Mouse (Mus musculus) stomach, embryonic 14.5 days (tissue): ENCODE results near the gene Fam71b. TPM values are rescaled to one million over a fixed set of nuclear protein-coding genes. Genes with fewer than 3 reads are reported as not detected.

Experiments
- ATAC-seq: fragments of 200-750 bp; cut with Nextera tagmentation; 2 replicates; pipeline ENCODE4 v1.8.0; 2017; ENCODE audit warnings: low read depth, moderate TSS enrichment; ENCODE audit not compliant: insufficient number of reproducible peaks, insufficient read depth, low FRiP score
- H3K27ac ChIP-seq: fragments of 300-500 bp; sonication (generic); 2 replicates; pipeline ENCODE4 v1.5.1; 2014; ENCODE audit warnings: mild to moderate bottlenecking, low read length, moderate library complexity, mixed read lengths
- H3K27me3 ChIP-seq: fragments of 300-500 bp; sonication (generic); 2 replicates; pipeline ENCODE4 v1.6.1; 2014; ENCODE audit warnings: low read length, control low read depth, mixed read lengths; ENCODE audit not compliant: control insufficient read depth, insufficient read depth
- H3K36me3 ChIP-seq: fragments of 300-500 bp; sonication (generic); 2 replicates; pipeline ENCODE4 v1.6.1; 2014; ENCODE audit warnings: mild to moderate bottlenecking, control low read depth, low read length, moderate library complexity, mixed read lengths; ENCODE audit not compliant: control insufficient read depth, insufficient read depth
- H3K4me1 ChIP-seq: fragments of 300-500 bp; sonication (generic); 2 replicates; pipeline ENCODE4 v1.6.1; 2014; ENCODE audit warnings: low read length, control low read depth, mixed read lengths; ENCODE audit not compliant: control insufficient read depth, insufficient read depth
- H3K4me2 ChIP-seq: fragments of 300-500 bp; sonication (generic); replicated peaks from 2 replicates; pipeline ENCODE4 v1.6.1; 2014; ENCODE audit warnings: low read depth, low read length, control low read depth
- H3K4me3 ChIP-seq: fragments of 300-500 bp; sonication (generic); 2 replicates; pipeline ENCODE4 v1.5.1; 2014; ENCODE audit warnings: low read depth, low read length, control low read depth
- H3K9ac ChIP-seq: fragments of 300-500 bp; sonication (generic); replicated peaks from 2 replicates; pipeline ENCODE4 v1.6.1; 2014; ENCODE audit warnings: low read depth, mild to moderate bottlenecking, control low read depth, low read length, moderate library complexity, mixed read lengths
- H3K9me3 ChIP-seq: fragments of 300-500 bp; sonication (generic); 2 replicates; pipeline ENCODE4 v1.6.1; 2016; ENCODE audit warnings: low read depth, low read length, control low read depth; ENCODE audit not compliant: control insufficient read depth
- WGBS: fragments of 180-500 bp; shearing (Covaris S2); extraction: QIAGEN DNeasy Blood & Tissue Kit; methylation state at CpG from one replicate; pipeline ENCODE4 v1.1.7; 2014; 5-methylcytosine and 5-hydroxymethylcytosine counted together
- polyA plus RNA-seq: library from polyadenylated mRNA; unstranded; fragments of >200 nt; fragmentation: Nextera tagmentation; extraction: Ambion mirVana; gene quantifications from 2 replicates; pipeline ENCODE4 v1.2.1, GENCODE M21; 2014

Gene Fam71b
- polyA plus RNA-seq, 1 experiment from 2014 or later = not detected

GRCm38 (mm10) chr11:46443979-46444378, 47.6 kb downstream of the Fam71b start:
- WGBS = 89% methylated on average over 5 of the region's 5 CpGs
- H3K27me3 ChIP-seq = no peaks in the 10 kb centered on the region
- no peak for ATAC-seq
- H3K4me2 ChIP-seq = no peak overlapping the region
- peaks cover 9% of the 10 kb centered on the region; the same call in 1 of the 2 replicates for H3K36me3 ChIP-seq
- no peak overlapping the region for H3K4me3 ChIP-seq
- H3K9me3 ChIP-seq = no peaks in the 10 kb centered on the region
- no peaks in the 10 kb centered on the region for H3K4me1 ChIP-seq
- no peak overlapping the region for H3K9ac ChIP-seq
- no peak overlapping the region for H3K27ac ChIP-seq

- no peaks in the 10 kb centered on the region for H3K9me3 ChIP-seq
- no peak overlapping the region for H3K27ac ChIP-seq
- no peak overlapping the region for H3K4me3 ChIP-seq
- no peak overlapping the region for H3K4me2 ChIP-seq
- 0 out of 2 replicates have a peak, but pooled peaks cover 6% of the 10 kb centered on the region for H3K36me3 ChIP-seq
- no peak for ATAC-seq
- H3K4me1 ChIP-seq = no peaks in the 10 kb centered on the region
- no peaks in the 10 kb centered on the region for H3K27me3 ChIP-seq
- 88% methylated on average over 6 of the region's 6 CpGs for WGBS
- no peak overlapping the region for H3K9ac ChIP-seq
Observed at GRCm38 (mm10) chr11:46446150-46446549, 49.8 kb downstream of the Fam71b start.

- no peaks in the 10 kb centered on the region for H3K9me3 ChIP-seq
- WGBS = 77% methylated on average over 13 of the region's 13 CpGs
Observed at GRCm38 (mm10) chr11:46447644-46448484, 51.5 kb downstream of the Fam71b start.

GRCm38 (mm10) chr11:46449461-46450080, 53.2 kb downstream of the Fam71b start:
- Histone ChIP-seq H3K4me2 (no peak overlapping the region), H3K36me3 (no peaks in the 10 kb centered on the region), H3K27ac (no peak overlapping the region), H3K4me3 (no peak overlapping the region), H3K9me3 (no peaks in the 10 kb centered on the region), H3K9ac (no peak overlapping the region), H3K27me3 (no peaks in the 10 kb centered on the region), H3K4me1 (no peaks in the 10 kb centered on the region)
- WGBS = 83% methylated on average over 11 of the region's 11 CpGs
- no peak for ATAC-seq

More at GRCm38 (mm10) chr11:46447644-46448484, 51.5 kb downstream of the Fam71b start:
- Histone ChIP-seq H3K4me2 (no peak overlapping the region), H3K27me3 (no peaks in the 10 kb centered on the region), H3K4me3 (no peak overlapping the region), H3K9ac (no peak overlapping the region), H3K4me1 (no peaks in the 10 kb centered on the region), H3K36me3 (0 out of 2 replicates have a peak, but pooled peaks cover 2% of the 10 kb centered on the region), H3K27ac (no peak overlapping the region)
- ATAC-seq = no peak

GRCm38 (mm10) chr11:46454453-46455045, 58.2 kb downstream of the Fam71b start, which contains the start of gene Havcr2:
TSS of gene Havcr2 (plus strand) at chr11:46454935.
- Histone ChIP-seq H3K36me3 (no peaks in the 10 kb centered on the region), H3K27me3 (no peaks in the 10 kb centered on the region), H3K27ac (no peak within 1 kb of the TSS), H3K4me3 (no peak within 1 kb of the TSS), H3K9ac (no peak within 1 kb of the TSS), H3K9me3 (no peaks in the 10 kb centered on the region), H3K4me2 (no peak within 1 kb of the TSS), H3K4me1 (no peaks in the 10 kb centered on the region)
- whole genome bisulfite sequencing = 70% methylated on average over 6 of the region's 6 CpGs
- no peak for ATAC-seq

Other genes starting within 250 kb of the Fam71b start
- gene Nipal4, start 230.1 kb upstream of the Fam71b start, polyA plus RNA-seq = 4.0 and 5.1 TPM in 2 replicates
- gene Fndc9, start 161.0 kb upstream of the Fam71b start, polyA plus RNA-seq = 0.18 and 0.35 TPM in 2 replicates
- 12.4 and 13.4 TPM in 2 replicates for gene Cyfip2, start 83.7 kb upstream of the Fam71b start, polyA plus RNA-seq
- gene Itk, start 7.0 kb upstream of the Fam71b start, polyA plus RNA-seq = 0.07 and 0.22 TPM in 2 replicates
- 71.4 and 75.0 TPM in 2 replicates for gene Med7, start 40.4 kb downstream of the Fam71b start, polyA plus RNA-seq
- gene Havcr2, start 58.4 kb downstream of the Fam71b start, polyA plus RNA-seq = 0.08 TPM in 1 of 2 replicates, not detected in the other
- gene Gm12169, start 127.7 kb downstream of the Fam71b start, polyA plus RNA-seq = not detected in 2 replicates
- gene BC053393, start 175.0 kb downstream of the Fam71b start, polyA plus RNA-seq = not detected in 2 replicates
- gene Dppa1, start 232.7 kb downstream of the Fam71b start, polyA plus RNA-seq = not detected in 2 replicates